Mouse (Mus musculus): Measurements from ENCODE around the gene Gm10300. TPM values are rescaled to one million over a fixed set of nuclear protein-coding genes. Genes with fewer than 3 reads are reported as not detected.

Gene Gm10300
- polyA plus RNA-seq, 1 experiment from 2014 or later = not detected

DNA sequence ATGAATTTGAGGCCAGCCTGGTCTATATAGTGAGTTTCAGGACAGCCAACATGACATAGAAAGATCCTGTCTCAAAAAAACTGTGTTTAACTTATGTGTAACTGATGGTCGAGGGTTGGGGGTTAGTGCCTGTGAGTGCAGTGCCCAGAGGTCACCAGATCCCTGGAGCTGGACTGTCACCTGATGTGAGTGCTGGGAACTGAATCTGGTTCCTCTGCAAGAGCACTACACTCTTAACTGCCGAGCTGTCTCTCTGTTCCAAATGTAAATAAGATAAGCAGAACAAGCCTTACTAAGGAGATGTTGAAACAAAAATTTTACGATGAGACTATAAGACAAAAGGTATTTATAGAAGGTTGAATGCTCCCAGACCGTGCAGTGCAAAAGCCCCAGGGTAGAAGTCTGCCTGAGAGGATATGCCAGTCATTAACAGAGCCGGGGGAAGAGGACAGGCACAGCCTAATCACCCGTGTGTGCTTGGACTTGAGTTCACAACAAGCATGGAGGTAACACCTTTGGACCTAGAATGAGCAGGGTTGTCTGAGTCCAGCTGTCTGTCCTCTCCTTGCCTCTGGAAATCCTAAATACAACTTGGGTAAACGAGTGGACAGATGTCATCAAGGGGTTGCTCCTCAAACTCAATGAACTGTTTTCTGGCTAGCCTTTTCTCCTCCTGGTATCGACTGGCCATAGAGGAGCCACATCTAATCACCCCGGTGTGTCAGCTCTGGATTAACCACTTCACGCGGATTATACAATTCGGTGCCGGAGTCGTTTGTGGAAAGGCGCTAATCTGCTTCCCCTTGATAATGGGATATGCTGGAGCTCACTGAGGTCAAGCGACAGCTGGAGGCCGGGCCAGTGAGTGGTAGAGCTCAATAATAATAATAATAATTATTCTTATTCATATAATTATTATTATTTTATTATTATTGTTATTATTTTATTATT is 11.3 kb upstream of the Gm10300 start:
- Histone ChIP-seq H3K9me3 (ENCODE audit: control insufficient read depth, low read length) (no peaks in the 10 kb centered on the region), H3K9ac (ENCODE audit: low read length) (no peak overlapping the region), H3K4me2 (ENCODE audit: low read depth) (no peak overlapping the region), H3K27ac (ENCODE audit: low read depth, low read length) (no peak overlapping the region), H3K27me3 (ENCODE audit: control insufficient read depth, insufficient read depth, low read length) (no peaks in the 10 kb centered on the region), H3K36me3 (ENCODE audit: control insufficient read depth, insufficient read depth, low read length) (no peaks in the 10 kb centered on the region), H3K4me1 (ENCODE audit: control insufficient read depth, insufficient read depth, low read length) (no peaks in the 10 kb centered on the region; the same call in 1 of the 2 replicates), H3K4me3 (ENCODE audit: low read depth, low read length) (no peak overlapping the region)
- 81% methylated on average over 17 of the region's 17 CpGs for WGBS
- no peak for DNase-seq (ENCODE audit: low spot score)
- no peak for ATAC-seq (ENCODE audit: insufficient read depth, low FRiP score, low TSS enrichment)

DNA sequence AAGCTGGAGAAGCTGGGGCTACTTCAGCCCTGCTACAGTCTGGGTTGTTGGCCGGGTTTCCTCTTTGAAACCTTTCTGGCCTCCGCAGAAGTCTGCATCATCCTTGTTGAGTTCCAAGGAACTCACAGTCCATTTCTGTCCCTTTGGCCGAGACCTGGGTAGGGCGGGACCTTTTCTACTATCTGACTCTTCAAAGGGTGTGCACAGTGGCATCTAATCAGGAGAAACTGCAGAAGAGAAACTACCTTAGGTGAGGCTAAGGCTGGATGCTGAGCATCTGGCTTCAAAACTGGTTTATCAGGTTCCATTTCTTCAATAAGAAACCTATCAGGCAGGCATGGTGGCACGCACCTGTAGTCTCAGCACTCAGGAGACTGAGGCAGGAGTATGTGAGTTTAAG is 9.9 kb upstream of the Gm10300 start:
- no peaks in the 10 kb centered on the region for H3K27me3 ChIP-seq (ENCODE audit: control insufficient read depth, insufficient read depth, low read length)
- no peak overlapping the region for H3K4me3 ChIP-seq (ENCODE audit: low read depth, low read length)
- ATAC-seq (ENCODE audit: insufficient read depth, low FRiP score, low TSS enrichment) (no peak), DNase-seq (ENCODE audit: low spot score) (no peak)
- H3K9ac ChIP-seq (ENCODE audit: low read length) = no peak overlapping the region
- H3K27ac ChIP-seq (ENCODE audit: low read depth, low read length) = no peak overlapping the region
- H3K4me1 ChIP-seq (ENCODE audit: control insufficient read depth, insufficient read depth, low read length) = no peaks in the 10 kb centered on the region; the same call in 1 of the 2 replicates
- no peaks in the 10 kb centered on the region for H3K9me3 ChIP-seq (ENCODE audit: control insufficient read depth, low read length)
- WGBS = 91% methylated on average over 5 of the region's 5 CpGs
- no peaks in the 10 kb centered on the region for H3K36me3 ChIP-seq (ENCODE audit: control insufficient read depth, insufficient read depth, low read length)
- H3K4me2 ChIP-seq (ENCODE audit: low read depth) = no peak overlapping the region

DNA sequence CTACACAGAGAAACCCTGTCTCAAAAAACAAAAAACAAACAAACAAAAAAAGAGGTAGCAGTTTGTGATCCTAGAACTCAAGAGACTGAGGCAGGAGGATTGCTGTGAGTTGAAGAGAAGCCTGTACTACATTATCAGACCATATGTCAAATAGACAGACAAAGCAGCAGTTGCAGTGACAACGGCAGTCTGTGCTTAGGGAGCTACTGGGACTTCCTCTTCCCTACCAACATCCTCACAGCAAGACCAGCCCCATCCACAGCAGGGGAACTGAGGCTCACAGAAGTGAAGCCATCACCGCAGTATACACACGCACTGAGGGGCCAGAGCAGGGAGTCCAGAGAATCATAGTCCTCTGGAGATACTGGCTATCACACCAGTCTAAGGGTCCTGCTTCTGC is 8.9 kb upstream of the Gm10300 start:
- Histone ChIP-seq H3K4me1 (ENCODE audit: control insufficient read depth, insufficient read depth, low read length) (no peaks in the 10 kb centered on the region; the same call in 1 of the 2 replicates), H3K4me2 (ENCODE audit: low read depth) (no peak overlapping the region), H3K4me3 (ENCODE audit: low read depth, low read length) (no peak overlapping the region), H3K27ac (ENCODE audit: low read depth, low read length) (no peak overlapping the region), H3K36me3 (ENCODE audit: control insufficient read depth, insufficient read depth, low read length) (no peaks in the 10 kb centered on the region), H3K9ac (ENCODE audit: low read length) (no peak overlapping the region), H3K9me3 (ENCODE audit: control insufficient read depth, low read length) (no peaks in the 10 kb centered on the region), H3K27me3 (ENCODE audit: control insufficient read depth, insufficient read depth, low read length) (no peaks in the 10 kb centered on the region)
- ATAC-seq (ENCODE audit: insufficient read depth, low FRiP score, low TSS enrichment) (no peak), DNase-seq (ENCODE audit: low spot score) (no peak)
- 81% methylated on average over 3 of the region's 3 CpGs for WGBS

DNA sequence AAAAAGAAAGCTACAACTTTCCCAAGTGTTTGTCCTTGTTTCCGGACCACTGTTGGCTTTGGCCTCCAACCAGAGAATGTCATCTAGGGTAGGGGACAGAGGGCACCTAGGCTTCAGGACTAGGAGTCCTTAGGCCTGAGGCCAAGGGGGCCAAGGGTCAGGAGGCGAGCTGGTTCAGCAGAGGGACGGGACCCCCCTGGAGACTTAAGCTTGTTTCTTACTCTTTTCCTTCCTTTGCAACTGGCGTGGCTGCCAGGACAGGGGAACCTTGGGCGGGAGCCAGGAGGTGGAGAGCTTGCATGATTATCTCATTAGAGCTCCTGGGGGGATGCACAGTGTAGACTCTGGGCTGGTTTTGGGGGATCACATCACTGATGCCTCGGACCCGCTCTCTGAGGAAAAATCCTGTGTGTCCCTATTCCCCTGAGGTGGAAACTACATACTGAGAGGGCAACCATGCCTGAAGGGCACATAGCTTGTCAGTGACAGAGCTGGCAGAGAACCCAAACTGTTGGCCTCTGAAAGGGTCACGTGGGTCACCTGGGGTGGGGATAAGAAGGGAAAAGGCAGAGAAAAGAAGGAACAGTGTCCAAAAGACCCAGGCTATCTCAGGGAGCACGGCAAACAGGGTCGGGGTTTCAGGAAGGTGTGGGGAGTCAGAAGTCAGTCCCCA is 8.3 kb upstream of the Gm10300 start:
- Histone ChIP-seq H3K4me2 (ENCODE audit: low read depth) (no peak overlapping the region), H3K27me3 (ENCODE audit: control insufficient read depth, insufficient read depth, low read length) (no peaks in the 10 kb centered on the region), H3K4me1 (ENCODE audit: control insufficient read depth, insufficient read depth, low read length) (no peaks in the 10 kb centered on the region; the same call in 1 of the 2 replicates), H3K27ac (ENCODE audit: low read depth, low read length) (no peak overlapping the region), H3K9ac (ENCODE audit: low read length) (no peak overlapping the region), H3K4me3 (ENCODE audit: low read depth, low read length) (no peak overlapping the region), H3K36me3 (ENCODE audit: control insufficient read depth, insufficient read depth, low read length) (no peaks in the 10 kb centered on the region), H3K9me3 (ENCODE audit: control insufficient read depth, low read length) (no peaks in the 10 kb centered on the region)
- no peak for ATAC-seq (ENCODE audit: insufficient read depth, low FRiP score, low TSS enrichment)
- no peak for DNase-seq (ENCODE audit: low spot score)
- 78% methylated on average over 10 of the region's 10 CpGs for WGBS

DNA sequence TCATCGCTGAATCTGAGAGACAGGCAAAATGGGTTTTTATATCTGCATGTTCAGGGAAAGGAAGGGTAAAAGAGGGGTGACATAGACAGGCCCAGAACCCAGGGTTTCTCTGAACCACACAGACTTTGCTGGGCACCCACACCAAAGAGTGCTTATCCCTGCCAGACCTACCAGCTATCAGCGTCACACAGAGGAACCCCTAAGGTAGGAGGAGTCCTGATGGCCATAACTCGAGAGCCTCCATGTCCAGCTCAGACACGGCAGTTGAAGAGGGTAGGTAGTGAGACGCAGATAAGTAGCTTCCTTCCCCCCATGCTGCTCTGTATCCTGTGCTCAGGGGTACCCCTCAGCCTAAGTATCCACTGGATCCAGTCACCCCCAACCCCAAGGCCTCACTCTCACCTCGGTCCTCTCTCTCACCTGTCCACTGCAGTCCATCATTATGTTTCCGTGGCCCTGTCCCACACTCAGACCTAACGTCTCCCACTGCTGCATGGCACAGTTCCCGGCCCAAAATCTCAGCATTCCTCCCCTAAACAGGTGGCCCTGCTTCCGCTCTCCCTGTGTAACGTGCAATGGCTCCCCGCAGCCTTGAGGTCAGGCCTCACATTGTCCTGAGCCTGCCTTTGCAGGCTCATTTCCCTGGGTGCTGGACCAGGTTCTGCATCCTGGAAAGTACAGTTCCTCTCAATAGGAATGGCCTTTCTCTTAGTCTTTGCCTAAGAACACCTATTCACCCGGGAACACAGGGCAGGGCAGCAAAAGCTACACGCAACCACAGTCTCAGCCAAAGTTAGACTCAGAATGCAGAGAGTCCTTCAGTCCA is 7.2 kb upstream of the Gm10300 start:
- Histone ChIP-seq H3K36me3 (ENCODE audit: control insufficient read depth, insufficient read depth, low read length) (no peaks in the 10 kb centered on the region), H3K4me2 (ENCODE audit: low read depth) (no peak overlapping the region), H3K27ac (ENCODE audit: low read depth, low read length) (no peak overlapping the region), H3K4me1 (ENCODE audit: control insufficient read depth, insufficient read depth, low read length) (no peaks in the 10 kb centered on the region; the same call in 1 of the 2 replicates), H3K9me3 (ENCODE audit: control insufficient read depth, low read length) (no peaks in the 10 kb centered on the region), H3K9ac (ENCODE audit: low read length) (no peak overlapping the region), H3K4me3 (ENCODE audit: low read depth, low read length) (no peak overlapping the region), H3K27me3 (ENCODE audit: control insufficient read depth, insufficient read depth, low read length) (no peaks in the 10 kb centered on the region)
- 84% methylated on average over 14 of the region's 14 CpGs for WGBS
- DNase-seq (ENCODE audit: low spot score) (no peak), ATAC-seq (ENCODE audit: insufficient read depth, low FRiP score, low TSS enrichment) (no peak)

DNA sequence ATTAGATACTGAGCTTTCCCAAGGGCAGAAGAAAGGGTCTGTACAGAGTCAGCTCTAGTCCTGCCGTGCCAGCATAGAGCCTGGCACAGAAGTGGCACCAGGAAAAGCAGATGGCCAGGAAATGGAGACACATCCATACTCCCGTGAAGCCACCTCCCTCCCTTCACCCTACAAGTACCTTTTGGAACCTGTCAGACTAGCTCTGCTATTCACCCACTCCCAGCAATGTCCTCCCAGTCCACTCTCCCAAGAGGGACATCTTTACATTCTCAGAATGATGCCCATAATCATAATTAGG is 6.6 kb upstream of the Gm10300 start:
- H3K36me3 ChIP-seq (ENCODE audit: control insufficient read depth, insufficient read depth, low read length) = no peaks in the 10 kb centered on the region
- ATAC-seq (ENCODE audit: insufficient read depth, low FRiP score, low TSS enrichment) (no peak), DNase-seq (ENCODE audit: low spot score) (no peak)
- no peaks in the 10 kb centered on the region; the same call in 1 of the 2 replicates for H3K4me1 ChIP-seq (ENCODE audit: control insufficient read depth, insufficient read depth, low read length)
- H3K4me3 ChIP-seq (ENCODE audit: low read depth, low read length) = no peak overlapping the region
- no peaks in the 10 kb centered on the region for H3K27me3 ChIP-seq (ENCODE audit: control insufficient read depth, insufficient read depth, low read length)
- H3K9ac ChIP-seq (ENCODE audit: low read length) = no peak overlapping the region
- H3K4me2 ChIP-seq (ENCODE audit: low read depth) = no peak overlapping the region
- H3K9me3 ChIP-seq (ENCODE audit: control insufficient read depth, low read length) = no peaks in the 10 kb centered on the region
- 59% methylated on average over 2 of the region's 2 CpGs for WGBS
- H3K27ac ChIP-seq (ENCODE audit: low read depth, low read length) = no peak overlapping the region

DNA sequence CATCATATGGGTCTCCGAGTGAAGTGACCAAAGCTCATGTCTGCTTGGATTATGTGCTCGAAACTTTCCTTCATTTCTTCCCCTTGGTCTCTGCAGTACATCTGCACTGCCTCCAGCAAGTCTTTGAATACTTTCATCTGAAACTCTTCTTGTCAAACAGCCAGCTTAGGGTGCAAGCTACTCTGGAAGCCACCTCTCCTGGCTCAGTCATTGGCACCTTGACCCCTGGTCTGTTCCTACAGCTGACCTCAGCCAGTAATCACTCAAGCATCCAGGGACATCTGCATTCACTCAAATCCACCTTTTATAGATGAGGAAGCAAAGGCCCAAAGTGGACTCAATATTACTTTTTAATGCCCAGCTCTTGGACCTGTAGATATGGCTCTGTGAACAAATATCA is 2.8 kb upstream of the Gm10300 start:
- Histone ChIP-seq H3K4me2 (ENCODE audit: low read depth) (no peak overlapping the region), H3K9ac (ENCODE audit: low read length) (no peak overlapping the region), H3K27me3 (ENCODE audit: control insufficient read depth, insufficient read depth, low read length) (no peaks in the 10 kb centered on the region), H3K9me3 (ENCODE audit: control insufficient read depth, low read length) (no peaks in the 10 kb centered on the region), H3K27ac (ENCODE audit: low read depth, low read length) (no peak overlapping the region), H3K36me3 (ENCODE audit: control insufficient read depth, insufficient read depth, low read length) (no peaks in the 10 kb centered on the region), H3K4me3 (ENCODE audit: low read depth, low read length) (no peak overlapping the region), H3K4me1 (ENCODE audit: control insufficient read depth, insufficient read depth, low read length) (0 out of 2 replicates have a peak, but pooled peaks cover 3% of the 10 kb centered on the region)
- 88% methylated on average over 2 of the region's 2 CpGs for WGBS
- no peak for ATAC-seq (ENCODE audit: insufficient read depth, low FRiP score, low TSS enrichment)
- DNase-seq (ENCODE audit: low spot score) = no peak

DNA sequence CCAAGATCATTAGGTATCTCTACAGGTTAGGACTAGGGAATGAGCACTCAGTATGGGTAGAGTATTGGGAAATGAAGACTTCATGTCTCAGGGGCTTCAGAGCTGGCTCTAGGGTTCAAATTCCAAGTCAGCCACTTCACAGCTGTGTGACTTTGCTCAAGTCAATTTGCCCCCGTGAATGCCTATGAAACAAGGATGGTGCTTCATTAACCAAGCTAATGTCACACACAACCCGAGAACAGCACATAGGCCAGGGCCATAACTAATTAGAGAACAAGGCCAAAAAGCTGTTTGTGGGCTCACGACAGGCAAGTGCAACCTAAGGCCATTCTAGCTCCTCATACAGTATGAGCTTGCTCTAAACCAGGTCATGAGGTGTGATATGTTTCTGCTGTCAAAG is 2.3 kb upstream of the Gm10300 start:
- no peaks in the 10 kb centered on the region for H3K9me3 ChIP-seq (ENCODE audit: control insufficient read depth, low read length)
- 0 out of 2 replicates have a peak, but pooled peaks cover 3% of the 10 kb centered on the region for H3K4me1 ChIP-seq (ENCODE audit: control insufficient read depth, insufficient read depth, low read length)
- ATAC-seq (ENCODE audit: insufficient read depth, low FRiP score, low TSS enrichment) (no peak), DNase-seq (ENCODE audit: low spot score) (no peak)
- no peak overlapping the region for H3K4me3 ChIP-seq (ENCODE audit: low read depth, low read length)
- H3K27ac ChIP-seq (ENCODE audit: low read depth, low read length) = no peak overlapping the region
- 75% methylated on average over 3 of the region's 3 CpGs for WGBS
- H3K4me2 ChIP-seq (ENCODE audit: low read depth) = no peak overlapping the region
- H3K9ac ChIP-seq (ENCODE audit: low read length) = no peak overlapping the region
- no peaks in the 10 kb centered on the region for H3K27me3 ChIP-seq (ENCODE audit: control insufficient read depth, insufficient read depth, low read length)
- no peaks in the 10 kb centered on the region for H3K36me3 ChIP-seq (ENCODE audit: control insufficient read depth, insufficient read depth, low read length)
